Mouse (Mus musculus) urinary bladder, postnatal 14 days (tissue): ENCODE data around the gene Pnrc2.
A peak's percentile ranks its signal among the peaks of the same experiment; 100 is the strongest.

Experiments
- DNase-seq: peaks from one replicate; pipeline ENCODE4 v3.0.0; 2021; ENCODE audit warnings: low spot score

Pnrc2 gene

GRCm38 (mm10) chr4:135870227-135871023 is 3.2 kb downstream of the Pnrc2 start:
- DNase-seq: no peak

GRCm38 (mm10) chr4:135868996-135869395 is 4.7 kb downstream of the Pnrc2 start:
- DNase-seq: no peak

DNA sequence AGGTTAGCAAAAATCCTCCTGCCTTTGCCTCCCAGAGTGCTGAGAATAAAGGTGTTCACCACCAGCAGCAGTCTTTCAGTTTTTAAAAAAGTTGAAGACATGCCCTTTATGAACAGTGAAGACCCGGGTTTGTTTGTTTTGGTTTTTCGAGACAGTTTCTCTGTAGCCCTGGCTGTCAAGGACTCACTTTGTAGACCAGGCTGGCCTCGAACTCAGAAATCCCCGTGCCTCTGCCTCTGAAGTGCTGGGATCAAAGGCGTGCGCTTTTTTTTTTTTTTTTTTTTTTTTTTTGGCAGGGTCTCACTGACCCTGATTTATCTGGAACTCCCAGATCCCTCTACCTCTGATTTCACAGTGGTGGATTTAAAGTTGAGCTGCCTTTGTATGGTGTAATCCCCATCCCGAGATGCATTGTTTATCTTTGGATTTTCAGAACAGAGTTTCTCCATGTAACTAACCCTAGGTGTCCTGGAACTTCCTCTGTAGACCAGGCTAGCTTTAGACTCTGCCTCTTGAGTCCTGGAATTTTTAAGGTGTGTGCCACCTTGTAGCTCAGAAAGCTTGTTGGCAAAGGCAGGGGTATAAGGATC is 16.0 kb downstream of the Pnrc2 start:
- DNase-seq: no peak

- DNase-seq: peak; percentile 74
Observed at GRCm38 (mm10) chr4:135856223-135857091, 17.2 kb downstream of the Pnrc2 start.

- DNase-seq: peak; percentile 95
Observed at GRCm38 (mm10) chr4:135855536-135856222, 18.0 kb downstream of the Pnrc2 start, which contains the start of gene Srsf10. Gene Srsf10, plus strand, starts transcription at chr4:135855747.

DNA sequence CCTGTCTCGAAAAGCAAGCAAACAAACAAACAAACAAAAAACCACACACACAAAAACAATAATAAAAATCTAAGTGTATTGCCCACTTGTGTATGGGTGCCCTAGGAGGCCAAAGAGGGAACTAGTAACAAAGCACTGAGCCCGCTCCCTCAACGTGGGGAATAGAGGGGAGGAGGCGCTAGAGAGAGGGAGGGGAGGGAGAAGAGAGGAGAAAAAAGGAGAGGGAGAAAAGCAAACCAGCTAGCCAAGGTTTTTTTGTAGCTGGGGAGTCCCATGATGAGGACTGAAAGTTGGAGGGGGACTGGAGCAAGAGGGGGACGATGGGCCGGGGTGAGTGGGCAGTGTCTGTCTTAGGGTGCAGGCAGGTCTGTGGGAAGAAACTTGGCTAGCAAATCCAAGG is 18.6 kb downstream of the Pnrc2 start:
- DNase-seq: no peak

DNA sequence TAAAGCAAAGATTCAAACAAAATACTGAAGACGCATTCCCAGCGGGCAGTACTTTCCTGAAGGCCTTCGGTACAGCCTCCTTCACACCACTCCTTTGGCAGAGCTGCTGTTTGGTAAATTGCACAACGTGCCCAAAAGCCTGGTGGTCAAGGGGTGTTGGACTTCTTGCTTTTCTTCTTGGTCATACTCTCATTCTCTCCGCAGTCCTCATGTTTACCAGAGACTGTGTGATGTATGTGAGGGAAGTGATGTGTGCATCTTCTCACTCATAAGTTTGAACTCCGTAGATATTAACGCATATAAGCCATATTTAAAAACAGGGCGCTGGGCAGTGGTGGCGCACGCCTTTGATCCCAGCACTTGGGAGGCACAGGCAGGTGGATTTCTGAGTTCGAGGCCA is 19.0 kb downstream of the Pnrc2 start:
- DNase-seq: no peak

GRCm38 (mm10) chr4:135853987-135854546 is 19.6 kb downstream of the Pnrc2 start:
- DNase-seq: no peak

GRCm38 (mm10) chr4:135851942-135852341 is 21.7 kb downstream of the Pnrc2 start:
- no peak for DNase-seq

- DNase-seq: no peak
Observed at GRCm38 (mm10) chr4:135850411-135851095, 23.1 kb downstream of the Pnrc2 start.

- DNase-seq: no peak
Observed at GRCm38 (mm10) chr4:135847581-135847980, 26.1 kb downstream of the Pnrc2 start.

DNA sequence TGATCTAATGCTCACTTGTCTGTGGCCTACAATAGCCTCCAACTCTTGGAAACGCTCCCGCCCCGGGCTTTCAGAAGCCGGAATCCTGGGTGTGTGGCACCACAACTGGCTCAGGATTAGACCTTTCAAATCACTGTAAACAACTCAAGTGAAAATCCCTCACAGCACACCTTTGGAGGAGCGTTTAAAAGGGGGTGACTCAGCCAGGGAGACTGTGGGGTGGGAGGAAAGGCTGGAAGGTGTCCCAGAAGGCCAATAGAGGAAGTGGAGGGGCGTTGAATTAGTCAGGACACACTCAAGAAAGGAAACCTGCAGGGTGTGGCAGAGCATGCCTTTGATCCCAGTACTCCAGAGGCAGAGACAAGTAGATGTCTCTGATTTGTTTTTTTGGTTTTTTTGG is 29.2 kb downstream of the Pnrc2 start:
- no peak for DNase-seq

DNA sequence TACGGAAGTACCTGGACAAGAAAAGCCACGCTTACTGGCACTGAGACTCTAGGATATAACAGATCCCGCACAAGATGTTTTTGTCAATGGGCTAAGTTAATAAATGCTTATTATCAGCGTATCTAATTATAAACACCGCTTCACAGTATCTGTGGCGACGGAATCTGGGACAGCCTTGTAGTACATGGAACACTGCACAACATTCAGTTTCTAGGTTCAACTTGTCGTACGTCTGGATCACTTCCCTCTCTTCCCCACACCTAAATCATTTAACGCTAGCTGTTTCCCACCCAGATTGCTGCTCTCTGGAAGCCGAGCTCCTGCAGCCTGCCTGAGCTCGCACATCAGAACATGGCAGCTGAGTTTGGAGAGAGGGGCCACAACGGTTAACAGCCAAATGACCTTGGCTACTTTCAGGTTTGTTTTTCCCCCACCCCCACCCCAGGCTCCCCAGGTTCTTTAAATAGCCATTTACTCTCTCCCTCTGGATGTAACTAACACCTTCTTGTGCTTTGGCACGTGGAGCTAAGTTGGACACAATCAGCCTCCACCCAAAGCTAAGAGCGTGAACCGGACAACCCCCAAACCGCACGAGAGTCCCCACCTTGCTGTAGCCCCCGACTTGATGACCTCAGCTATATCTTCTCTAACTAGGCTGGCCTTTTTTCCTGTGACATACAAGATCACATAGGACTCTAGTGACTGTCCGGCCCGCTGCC is 34.2 kb downstream of the Pnrc2 start:
- no peak for DNase-seq

DNA sequence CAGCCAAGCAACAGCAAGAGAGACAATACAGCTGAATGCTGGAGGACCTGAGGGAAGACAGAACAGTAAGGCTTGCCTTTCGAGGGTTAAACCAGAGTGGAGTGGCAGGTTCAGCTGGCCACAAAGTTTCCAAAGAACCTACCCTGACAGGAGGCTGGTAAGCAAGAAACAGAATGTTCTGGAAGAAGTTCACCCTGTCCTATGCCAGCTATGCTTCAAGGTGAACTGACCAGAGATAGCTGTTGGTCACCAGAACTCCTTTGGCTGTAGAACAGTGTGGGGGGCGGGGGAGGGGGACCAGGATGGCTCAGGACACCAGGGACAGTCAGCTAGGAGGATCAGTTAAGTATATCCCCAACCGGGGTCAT is 34.7 kb downstream of the Pnrc2 start:
- no peak for DNase-seq

- no peak for DNase-seq
Observed at GRCm38 (mm10) chr4:135834124-135834717, 39.4 kb downstream of the Pnrc2 start.

GRCm38 (mm10) chr4:135833301-135834123 is 40.1 kb downstream of the Pnrc2 start:
- DNase-seq: no peak

DNA sequence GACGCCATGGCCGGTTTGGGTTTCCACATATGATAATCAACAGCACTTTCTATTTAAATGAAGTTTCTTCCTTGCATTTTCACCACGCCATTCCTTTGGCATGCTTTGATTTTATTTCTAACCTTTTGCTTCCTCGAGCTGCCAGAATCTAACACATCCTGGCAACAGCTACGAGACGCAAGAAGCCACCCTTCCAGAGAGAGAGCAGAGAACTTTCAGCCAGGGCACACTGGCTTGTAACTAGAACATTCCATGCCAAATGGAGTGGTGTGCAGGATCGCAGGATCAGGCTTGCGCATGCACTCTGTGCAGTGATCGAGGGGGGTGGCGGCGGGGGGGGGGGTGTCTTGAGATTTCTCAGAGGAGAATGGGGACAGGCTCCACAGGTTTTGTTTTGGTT is 41.6 kb downstream of the Pnrc2 start:
- DNase-seq: peak; percentile 24

- peak; percentile 58 for DNase-seq
Observed at GRCm38 (mm10) chr4:135828491-135828890, 45.2 kb downstream of the Pnrc2 start.

DNA sequence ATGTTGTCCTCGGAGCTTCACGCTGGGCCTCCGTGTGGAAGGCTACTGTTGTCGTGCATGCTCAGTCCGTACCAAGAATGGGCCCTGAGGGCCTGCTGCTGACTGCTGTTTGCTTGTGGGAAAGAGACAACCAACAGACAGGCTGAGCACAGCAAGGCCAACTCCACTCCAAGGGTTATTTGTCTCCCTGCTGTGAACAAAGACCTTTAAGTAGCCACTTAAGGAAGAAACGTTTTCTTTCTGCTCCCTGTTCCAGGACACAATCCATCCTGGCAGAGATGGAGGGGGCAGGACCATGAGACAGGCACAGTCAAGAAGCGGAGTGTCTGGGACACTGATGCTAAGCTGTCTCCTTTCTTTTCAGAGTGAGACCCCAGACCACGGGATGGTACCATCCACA is 49.4 kb downstream of the Pnrc2 start:
- no peak for DNase-seq
